Mouse (Mus musculus) cortical plate, adult 2 months (tissue): ENCODE results near the gene Ap5z1. TPM values are rescaled to one million over a fixed set of nuclear protein-coding genes. Genes with fewer than 3 reads are reported as not detected.

Experiments used
- H3K27ac ChIP-seq: fragments of 200-500 bp; 2 replicates; pipeline ENCODE4 v1.5.1; 2012; ENCODE audit warnings: low read length, control low read depth, inconsistent platforms; ENCODE audit not compliant: insufficient read depth
- H3K4me1 ChIP-seq: fragments of 200-500 bp; 2 replicates; pipeline ENCODE4 v1.6.1; 2011; ENCODE audit warnings: low read length; ENCODE audit not compliant: control insufficient read depth, insufficient read depth
- H3K4me3 ChIP-seq: fragments of 200-500 bp; 2 replicates; pipeline ENCODE4 v1.5.1; 2011; ENCODE audit warnings: mild to moderate bottlenecking, low read length, control low read depth; ENCODE audit not compliant: insufficient read depth
- CTCF ChIP-seq: fragments of 200-500 bp; IDR thresholded peaks from 2 replicates; pipeline ENCODE4 v1.5.1; 2011; ENCODE audit warnings: mild to moderate bottlenecking, control low read depth, low read length; ENCODE audit not compliant: insufficient read depth; ENCODE audit errors: extremely low read depth
- POLR2A ChIP-seq: fragments of 200-500 bp; IDR thresholded peaks from 2 replicates; pipeline ENCODE4 v1.6.1; 2011; ENCODE audit warnings: mild to moderate bottlenecking, low read length, control low read depth; ENCODE audit not compliant: insufficient read depth; ENCODE audit errors: extremely low read depth
- polyA plus RNA-seq: library from polyadenylated mRNA; depleted of rRNA; stranded (reverse); fragments of >200 nt; gene quantifications from 2 replicates; pipeline ENCODE4 v1.2.3, GENCODE M21; 2012; rRNA removed

Ap5z1 gene
- polyA plus RNA-seq, 1 experiment, result 32.5 TPM

GRCm38 (mm10) chr5:142509141-142510060 lies 45.7 kb downstream of the Ap5z1 start:
- H3K4me1 ChIP-seq, result peaks cover 2% of the 10 kb centered on the region; the same call in 1 of the 2 replicates
- no peak overlapping the region for H3K27ac ChIP-seq
- no peak for TF ChIP-seq POLR2A
- TF ChIP-seq CTCF, result no peak
- no peak overlapping the region for H3K4me3 ChIP-seq

- no peak overlapping the region for H3K4me3 ChIP-seq
- no peak overlapping the region for H3K27ac ChIP-seq
- peaks cover 2% of the 10 kb centered on the region; the same call in 1 of the 2 replicates for H3K4me1 ChIP-seq
- no peak for TF ChIP-seq CTCF
- TF ChIP-seq POLR2A, result no peak
These were observed 46.3 kb downstream of the Ap5z1 start for GRCm38 (mm10) chr5:142510061-142510414.

GRCm38 (mm10) chr5:142512112-142512511 lies 48.4 kb downstream of the Ap5z1 start:
- Histone ChIP-seq H3K4me3 (no peak overlapping the region), H3K4me1 (peaks cover 2% of the 10 kb centered on the region; the same call in 1 of the 2 replicates), H3K27ac (no peak overlapping the region)
- TF ChIP-seq POLR2A, result no peak

- TF ChIP-seq POLR2A (no peak), CTCF (no peak)
These were observed 55.2 kb downstream of the Ap5z1 start for GRCm38 (mm10) chr5:142518973-142519372.

GRCm38 (mm10) chr5:142520360-142520759 lies 56.6 kb downstream of the Ap5z1 start:
- TF ChIP-seq POLR2A, result no peak
- TF ChIP-seq CTCF, result no peak
- Histone ChIP-seq H3K4me3 (no peak overlapping the region), H3K4me1 (peaks cover 3% of the 10 kb centered on the region; the same call in 1 of the 2 replicates), H3K27ac (no peak overlapping the region)

More at GRCm38 (mm10) chr5:142518973-142519372, 55.2 kb downstream of the Ap5z1 start:
- H3K4me3 ChIP-seq, result no peak overlapping the region
- H3K27ac ChIP-seq, result no peak overlapping the region
- H3K4me1 ChIP-seq, result peaks cover 3% of the 10 kb centered on the region; the same call in 1 of the 2 replicates

- Histone ChIP-seq H3K4me3 (no peak overlapping the region), H3K4me1 (peaks cover 3% of the 10 kb centered on the region; the same call in 1 of the 2 replicates), H3K27ac (no peak overlapping the region)
- no peak for TF ChIP-seq CTCF
- TF ChIP-seq POLR2A, result no peak
These were observed 57.6 kb downstream of the Ap5z1 start for GRCm38 (mm10) chr5:142521195-142521866.

GRCm38 (mm10) chr5:142524711-142525464 lies 61.1 kb downstream of the Ap5z1 start:
- Histone ChIP-seq H3K4me1 (no peaks in the 10 kb centered on the region), H3K4me3 (no peak overlapping the region), H3K27ac (no peak overlapping the region)
- TF ChIP-seq CTCF (no peak), POLR2A (no peak)

Other genes with a start within 250 kb of the Ap5z1 start
- gene Foxk1, start 62.4 kb upstream of the Ap5z1 start, polyA plus RNA-seq, result 19.4 and 21.1 TPM in 2 replicates
- gene Papolb, start 66.1 kb downstream of the Ap5z1 start, polyA plus RNA-seq, result 0.30 and 0.31 TPM in 2 replicates
- gene Radil, start 87.2 kb downstream of the Ap5z1 start, polyA plus RNA-seq, result 16.5 and 17.7 TPM in 2 replicates
- gene Mmd2, start 144.9 kb downstream of the Ap5z1 start, polyA plus RNA-seq, result 96.9 and 99.1 TPM in 2 replicates
- gene Wipi2, start 163.8 kb downstream of the Ap5z1 start, polyA plus RNA-seq, result 72.2 and 74.3 TPM in 2 replicates
- 7.9 and 12.4 TPM in 2 replicates for gene Slc29a4, start 228.6 kb downstream of the Ap5z1 start, polyA plus RNA-seq